Mouse (Mus musculus) neutrophil, adult 65 days (primary cell): Measurements from ENCODE around the gene Gtpbp2. TPM values are rescaled to one million over a fixed set of nuclear protein-coding genes. Genes with fewer than 3 reads are reported as not detected.

Experiments
- total RNA-seq: library from RNA; stranded (reverse); gene quantifications from 2 replicates; pipeline ENCODE4 v1.2.4, GENCODE M21; 2023

The Gtpbp2 gene
- 97.3 and 128 TPM in 2 replicates for total RNA-seq

GRCm38 (mm10) chr17:46160686-46161085 is at the start of gene Gtpbp2:
Gene Gtpbp2 (plus strand): TSS chr17:46161032.

GRCm38 (mm10) chr17:46143578-46144423 is 17.0 kb upstream of the Gtpbp2 start, which contains the start of gene Rsph9:
Gene Rsph9 (minus strand): TSS chr17:46144216.

GRCm38 (mm10) chr17:46152847-46153782 is 7.7 kb upstream of the Gtpbp2 start, which contains the start of gene Mad2l1bp:
Gene Mad2l1bp (minus strand): TSS chr17:46153553.

GRCm38 (mm10) chr17:46202421-46203071 is 41.7 kb downstream of the Gtpbp2 start, which contains the start of the genes Polh and Xpo5:
Gene Polh (minus strand): TSS chr17:46202645.
Gene Xpo5 (plus strand): TSS chr17:46202782.

Other genes starting within 250 kb of the Gtpbp2 start
- gene Vegfa, start 128.7 kb upstream of the Gtpbp2 start, total RNA-seq, result 46.3 and 53.6 TPM in 2 replicates
- 24.0 and 33.8 TPM in 2 replicates for gene Mrps18a, start 50.0 kb upstream of the Gtpbp2 start, total RNA-seq
- gene Rsph9, start 16.8 kb upstream of the Gtpbp2 start, total RNA-seq, result 1.5 TPM in 2 replicates
- gene Mad2l1bp, start 7.5 kb upstream of the Gtpbp2 start, total RNA-seq, result 22.6 and 23.5 TPM in 2 replicates
- gene Polh, start 41.6 kb downstream of the Gtpbp2 start, total RNA-seq, result 10.5 and 11.8 TPM in 2 replicates
- 14.9 and 21.6 TPM in 2 replicates for gene Xpo5, start 41.8 kb downstream of the Gtpbp2 start, total RNA-seq
- 20.9 and 22.5 TPM in 2 replicates for gene Polr1c, start 87.0 kb downstream of the Gtpbp2 start, total RNA-seq
- gene Yipf3, start 87.0 kb downstream of the Gtpbp2 start, total RNA-seq, result 101 and 104 TPM in 2 replicates
- 1.2 and 1.4 TPM in 2 replicates for gene Lrrc73, start 92.5 kb downstream of the Gtpbp2 start, total RNA-seq
- gene Tjap1, start 122.0 kb downstream of the Gtpbp2 start, total RNA-seq, result 31.0 and 49.7 TPM in 2 replicates
- not detected in 2 replicates for gene Dlk2, start 136.4 kb downstream of the Gtpbp2 start, total RNA-seq
- 6.1 and 6.7 TPM in 2 replicates for gene Abcc10, start 167.3 kb downstream of the Gtpbp2 start, total RNA-seq
- gene Zfp318, start 222.7 kb downstream of the Gtpbp2 start, total RNA-seq, result 1.8 and 7.0 TPM in 2 replicates